Mouse (Mus musculus): ENCODE data around the gene Polm. TPM values are rescaled to one million over a fixed set of nuclear protein-coding genes. Genes with fewer than 3 reads are reported as not detected.

The Polm gene
- 9.2 and 9.9 TPM in 2 replicates for polyA plus RNA-seq (2015; fragmentation: Nextera tagmentation; extraction: Ambion mirVana)

DNA sequence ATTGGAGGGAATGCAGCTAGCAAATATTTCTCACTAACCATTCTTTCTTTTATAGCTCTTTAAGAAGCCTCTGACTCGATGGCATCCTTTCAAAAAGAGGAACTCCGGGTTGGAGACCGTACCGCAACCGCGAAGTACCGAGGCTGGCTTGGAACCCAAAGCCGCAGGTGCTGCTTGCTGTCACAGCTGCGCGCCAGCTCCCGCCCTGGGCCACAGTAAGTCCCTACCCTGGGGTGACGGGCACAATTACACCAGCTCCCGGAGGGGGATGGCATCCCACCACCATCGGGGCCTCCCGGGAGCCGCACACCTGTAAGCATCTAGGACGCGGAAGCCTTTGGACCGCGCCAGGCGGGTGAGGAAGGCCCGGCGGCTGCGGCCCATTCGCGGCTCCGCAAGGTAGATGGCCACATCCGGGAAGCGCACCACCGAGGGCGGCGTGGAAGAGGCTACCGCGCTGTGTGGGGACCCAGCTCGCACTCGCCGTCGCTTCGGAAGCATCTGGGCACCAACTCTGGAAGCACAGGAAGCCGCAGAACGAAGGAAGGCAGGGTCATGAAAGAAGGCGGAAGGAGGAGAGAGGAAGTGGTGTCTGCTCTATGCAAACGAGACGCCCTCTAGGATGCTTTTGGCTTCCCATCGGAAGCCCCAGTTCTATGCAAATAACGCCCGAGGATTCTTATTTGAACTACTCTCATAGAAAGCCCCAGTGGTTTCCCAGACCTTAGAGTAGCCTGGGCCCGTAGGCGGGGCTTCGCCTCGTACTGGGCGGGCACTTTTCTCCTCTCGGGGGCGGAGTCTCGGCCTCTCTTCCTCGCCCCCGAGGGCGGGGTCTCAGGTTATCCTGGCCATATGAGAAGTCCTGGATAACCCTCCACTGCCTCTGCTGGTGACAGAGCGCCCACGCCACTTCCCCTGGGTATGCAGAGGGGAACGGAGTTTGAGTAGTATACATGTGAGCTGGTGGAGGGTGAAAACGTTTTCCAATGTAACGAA lies at the start of gene Polm:
Gene Polm, minus strand, starts transcription at position 766 of the 996 bp plus-strand sequence.
- no peaks in the 10 kb centered on the region for H3K9me3 ChIP-seq (replicated peaks)
- peak within 1 kb of the TSS; percentile 88 for H3K9ac ChIP-seq
- H3K27me3 ChIP-seq = no peaks in the 10 kb centered on the region
- peaks cover 13% of the 10 kb centered on the region for H3K4me1 ChIP-seq
- H3K36me3 ChIP-seq = peaks cover 24% of the 10 kb centered on the region
- peak within 1 kb of the TSS; percentile 93 for H3K27ac ChIP-seq
- ATAC-seq (replicated peaks; ENCODE audit: low FRiP score) = peak; percentile 96
- H3K4me2 ChIP-seq = peak within 1 kb of the TSS; percentile 91
- WGBS = under 1% methylated on average over 63 of the region's 63 CpGs
- H3K4me3 ChIP-seq (replicated peaks) = peak within 1 kb of the TSS; percentile 76

DNA sequence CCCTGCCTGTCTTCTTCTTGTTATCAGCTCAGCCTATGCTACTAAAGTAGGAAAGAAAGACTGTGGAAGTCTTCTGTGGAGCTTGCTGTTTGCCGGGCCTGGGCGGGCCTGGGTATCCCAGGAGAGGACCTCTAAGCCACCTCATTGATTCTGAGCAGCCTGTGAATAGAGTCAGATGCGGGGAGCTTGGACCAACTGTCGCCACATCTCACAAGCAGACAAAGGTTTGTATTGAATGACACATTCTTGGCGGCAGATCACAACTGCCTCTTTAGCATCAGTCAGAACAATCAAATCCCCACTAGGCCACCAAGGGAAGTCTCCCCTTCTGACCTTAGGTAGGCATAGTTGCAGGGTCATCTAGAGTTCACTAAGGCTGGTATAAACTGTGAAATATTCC lies 49.4 kb upstream of the Polm start:
- Histone ChIP-seq H3K27ac (no peak overlapping the region), H3K27me3 (no peaks in the 10 kb centered on the region), H3K9me3 (replicated peaks) (no peaks in the 10 kb centered on the region), H3K4me1 (peaks cover 15% of the 10 kb centered on the region), H3K4me3 (replicated peaks) (no peak overlapping the region), H3K9ac (no peak overlapping the region), H3K4me2 (no peak overlapping the region), H3K36me3 (no peaks in the 10 kb centered on the region)
- no peak for ATAC-seq (replicated peaks; ENCODE audit: low FRiP score)
- WGBS = 71% methylated on average over 5 of the region's 5 CpGs

DNA sequence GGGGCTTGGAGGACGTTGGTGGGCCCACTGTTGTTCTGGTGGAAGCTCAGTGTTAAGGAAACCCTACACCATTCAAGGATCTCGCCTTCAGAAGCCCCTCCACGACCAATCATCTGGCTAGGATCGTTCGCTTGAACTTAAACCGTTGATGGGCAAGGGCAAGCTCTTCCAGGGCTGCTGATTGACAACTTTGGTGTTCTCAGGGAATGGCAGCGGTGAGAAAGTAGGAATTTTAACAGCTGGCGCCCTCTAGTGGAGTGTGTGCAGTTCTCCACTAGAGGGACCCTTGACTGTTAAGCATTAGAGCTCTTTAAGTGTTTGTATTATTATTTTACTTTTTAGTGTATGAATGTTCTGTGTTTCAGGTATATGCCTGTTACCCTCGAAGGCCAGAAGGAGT lies 48.4 kb upstream of the Polm start:
- Histone ChIP-seq H3K9ac (no peak overlapping the region), H3K27me3 (no peaks in the 10 kb centered on the region), H3K4me1 (peaks cover 5% of the 10 kb centered on the region), H3K36me3 (no peaks in the 10 kb centered on the region), H3K9me3 (replicated peaks) (no peaks in the 10 kb centered on the region), H3K27ac (no peak overlapping the region), H3K4me3 (replicated peaks) (no peak overlapping the region), H3K4me2 (no peak overlapping the region)
- 17% methylated on average over 9 of the region's 9 CpGs for WGBS
- no peak for ATAC-seq (replicated peaks; ENCODE audit: low FRiP score)

DNA sequence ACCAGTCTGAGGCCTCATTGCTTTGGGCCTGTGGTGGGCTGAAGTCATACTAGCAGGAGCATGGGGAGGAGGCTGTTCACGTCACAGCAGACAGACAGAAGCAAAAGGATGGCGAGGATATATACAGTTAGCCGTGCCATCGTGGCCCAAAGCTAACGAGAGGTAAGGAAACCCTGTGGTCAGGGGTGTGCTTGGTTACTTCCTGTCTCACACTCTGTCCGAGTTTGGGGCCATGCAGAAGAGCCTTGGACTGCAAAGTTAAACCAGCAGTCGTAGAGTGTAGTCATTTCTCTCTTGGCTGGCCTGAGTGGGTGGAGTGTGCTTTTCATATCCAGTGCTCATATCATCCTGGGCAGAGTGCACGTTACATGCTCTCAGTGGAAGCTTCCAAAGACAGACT lies 44.7 kb upstream of the Polm start:
- H3K27me3 ChIP-seq = no peaks in the 10 kb centered on the region
- no peaks in the 10 kb centered on the region for H3K9me3 ChIP-seq (replicated peaks)
- H3K36me3 ChIP-seq = no peaks in the 10 kb centered on the region
- WGBS = 62% methylated on average over 8 of the region's 8 CpGs
- peaks cover 6% of the 10 kb centered on the region for H3K4me1 ChIP-seq
- no peak for ATAC-seq (replicated peaks; ENCODE audit: low FRiP score)
- no peak overlapping the region for H3K9ac ChIP-seq
- H3K4me3 ChIP-seq (replicated peaks) = no peak overlapping the region
- H3K27ac ChIP-seq = no peak overlapping the region
- H3K4me2 ChIP-seq = no peak overlapping the region

DNA sequence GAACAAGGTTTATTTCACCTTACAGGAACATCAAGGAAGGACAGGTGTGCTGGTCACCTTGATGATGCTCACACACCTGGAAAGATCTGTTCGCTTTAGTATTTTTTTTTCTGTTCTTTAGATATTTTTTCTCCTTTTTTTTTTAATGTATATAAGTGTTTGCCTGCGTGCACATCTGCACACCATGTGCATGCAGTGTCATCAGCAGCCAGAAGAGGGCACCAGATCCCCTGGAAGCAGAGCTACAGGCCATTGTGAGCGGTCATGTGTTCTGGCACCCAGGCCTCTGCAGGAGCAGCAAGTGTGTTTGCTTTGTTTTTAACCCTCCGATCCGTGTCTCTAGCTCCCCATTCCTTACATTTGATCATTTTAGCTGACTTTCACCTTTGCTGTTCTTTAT lies 42.1 kb upstream of the Polm start:
- Histone ChIP-seq H3K4me3 (replicated peaks) (no peak overlapping the region), H3K4me1 (peaks cover 25% of the 10 kb centered on the region), H3K9me3 (replicated peaks) (no peaks in the 10 kb centered on the region), H3K36me3 (peaks cover 17% of the 10 kb centered on the region), H3K27ac (no peak overlapping the region), H3K27me3 (no peaks in the 10 kb centered on the region), H3K9ac (no peak overlapping the region), H3K4me2 (no peak overlapping the region)
- no peak for ATAC-seq (replicated peaks; ENCODE audit: low FRiP score)
- 67% methylated on average over 5 of the region's 5 CpGs for WGBS

DNA sequence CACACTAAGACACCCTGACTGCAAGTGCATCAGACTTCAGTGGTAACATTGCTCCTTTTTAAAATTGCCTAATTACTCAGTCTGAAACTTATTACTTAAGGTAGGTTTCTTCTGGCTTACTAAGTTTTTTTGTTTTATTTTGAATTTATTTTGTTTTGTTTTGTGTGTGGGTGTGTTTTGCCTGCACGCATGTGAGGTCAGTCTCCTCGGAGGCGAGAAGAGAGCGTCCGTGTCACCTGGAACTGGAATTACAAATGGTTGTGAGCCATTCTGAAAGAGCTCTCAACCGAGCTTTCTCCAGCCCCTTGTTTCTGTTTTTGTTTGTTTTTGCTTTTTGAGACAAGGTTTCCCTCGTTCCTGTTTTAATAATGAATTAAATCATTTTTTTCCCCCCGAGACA lies 40.8 kb upstream of the Polm start:
- Histone ChIP-seq H3K4me1 (peaks cover 25% of the 10 kb centered on the region), H3K4me3 (replicated peaks) (peak overlapping the region; percentile 83), H3K27ac (peak overlapping the region; percentile 86), H3K36me3 (peaks cover 30% of the 10 kb centered on the region), H3K9ac (peak overlapping the region; percentile 35), H3K4me2 (peak overlapping the region; percentile 82), H3K9me3 (replicated peaks) (no peaks in the 10 kb centered on the region), H3K27me3 (no peaks in the 10 kb centered on the region)
- no peak for ATAC-seq (replicated peaks; ENCODE audit: low FRiP score)
- 34% methylated on average over 8 of the region's 8 CpGs for WGBS

DNA sequence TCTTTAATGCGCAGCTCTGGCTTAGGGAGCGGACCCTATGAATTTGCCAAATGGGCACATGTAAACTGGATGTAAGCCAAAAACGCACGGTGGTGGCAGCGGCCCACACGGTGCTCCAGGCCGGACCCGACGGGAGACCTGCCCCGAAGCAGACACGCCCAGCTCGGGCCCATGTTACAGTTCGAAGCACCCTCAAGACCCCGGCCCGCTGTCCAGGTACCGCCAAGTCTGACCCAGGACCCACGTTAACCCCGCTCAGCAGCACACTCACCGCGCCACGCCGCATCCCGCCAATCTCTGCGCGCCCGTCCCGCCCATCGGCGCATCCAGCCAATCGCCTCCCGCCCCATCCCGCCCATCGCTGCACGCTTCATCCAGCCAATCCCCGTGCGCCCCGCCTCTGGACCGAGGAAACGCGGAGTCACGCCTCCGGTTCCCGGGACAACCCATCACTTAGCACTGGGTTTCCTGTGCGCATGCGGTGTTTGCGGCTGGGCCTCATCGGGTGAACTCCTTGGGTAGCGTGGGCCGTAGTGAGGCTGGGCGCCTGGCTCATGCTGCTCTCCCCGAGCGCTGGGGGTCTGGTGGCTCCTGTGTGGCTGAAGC lies 40.2 kb upstream of the Polm start, which contains the start of gene Pold2:
Gene Pold2, minus strand, starts transcription at position 372 of the 606 bp plus-strand sequence.
- H3K4me1 ChIP-seq = peaks cover 25% of the 10 kb centered on the region
- under 1% methylated on average over 45 of the region's 52 CpGs for WGBS
- peaks cover 36% of the 10 kb centered on the region for H3K36me3 ChIP-seq
- H3K4me3 ChIP-seq (replicated peaks) = peak within 1 kb of the TSS; percentile 83
- H3K27me3 ChIP-seq = no peaks in the 10 kb centered on the region
- H3K9ac ChIP-seq = peak within 1 kb of the TSS; percentile 71
- H3K4me2 ChIP-seq = peak within 1 kb of the TSS; percentile 82
- peak; percentile 99 for ATAC-seq (replicated peaks; ENCODE audit: low FRiP score)
- H3K27ac ChIP-seq = peak within 1 kb of the TSS; percentile 86
- H3K9me3 ChIP-seq (replicated peaks) = no peaks in the 10 kb centered on the region

DNA sequence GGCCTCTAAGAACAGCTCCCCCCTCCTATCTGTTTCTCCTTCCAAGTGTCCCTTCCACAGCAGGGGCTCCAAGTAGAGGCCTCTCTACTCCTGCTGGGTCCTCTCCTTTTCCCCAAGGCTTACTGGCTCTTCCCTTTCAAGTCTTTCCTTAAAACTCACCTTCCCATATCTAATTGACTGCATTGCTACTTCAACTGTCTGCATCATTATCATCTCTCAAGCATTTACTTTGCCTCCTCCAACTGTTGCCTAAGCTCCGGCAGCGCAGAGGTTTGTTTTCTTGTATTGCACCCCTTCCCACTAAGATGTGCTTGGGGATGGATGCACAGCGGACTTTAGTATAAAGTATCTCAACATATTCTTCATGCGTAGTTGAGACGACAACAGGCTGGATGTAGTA lies 39.6 kb upstream of the Polm start:
- H3K4me1 ChIP-seq = peaks cover 25% of the 10 kb centered on the region
- no peaks in the 10 kb centered on the region for H3K27me3 ChIP-seq
- peak overlapping the region; percentile 83 for H3K4me3 ChIP-seq (replicated peaks)
- peak overlapping the region; percentile 82 for H3K4me2 ChIP-seq
- ATAC-seq (replicated peaks; ENCODE audit: low FRiP score) = no peak
- H3K27ac ChIP-seq = peak overlapping the region; percentile 56
- no peaks in the 10 kb centered on the region for H3K9me3 ChIP-seq (replicated peaks)
- peak overlapping the region; percentile 71 for H3K9ac ChIP-seq
- H3K36me3 ChIP-seq = peaks cover 42% of the 10 kb centered on the region
- 2% methylated on average over 5 of the region's 5 CpGs for WGBS

DNA sequence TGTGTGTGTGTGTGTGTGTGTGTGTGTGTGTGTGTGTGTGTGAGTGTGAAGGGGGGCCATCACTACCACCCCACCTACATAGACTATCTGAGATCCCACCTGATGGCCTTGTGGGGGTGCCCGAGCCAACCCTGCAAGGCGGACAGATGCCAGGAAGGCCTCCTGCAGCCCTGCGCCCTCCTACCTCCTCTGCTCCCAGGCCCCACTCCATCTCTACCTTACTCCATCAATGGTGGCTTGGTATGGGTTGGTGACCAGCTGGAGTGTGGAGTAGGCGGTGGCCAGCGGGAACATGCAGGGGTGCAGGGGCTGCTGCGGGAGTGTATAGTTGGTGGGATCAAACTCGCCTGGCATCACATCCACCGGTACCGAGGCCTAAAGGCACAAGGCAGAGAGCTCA lies 35.4 kb upstream of the Polm start:
- no peak overlapping the region for H3K4me2 ChIP-seq
- whole genome bisulfite sequencing = 96% methylated on average over 9 of the region's 9 CpGs
- no peak overlapping the region for H3K4me3 ChIP-seq (replicated peaks)
- no peak for ATAC-seq (replicated peaks; ENCODE audit: low FRiP score)
- no peak overlapping the region for H3K9ac ChIP-seq
- H3K27ac ChIP-seq = no peak overlapping the region
- peaks cover 22% of the 10 kb centered on the region for H3K4me1 ChIP-seq
- no peaks in the 10 kb centered on the region for H3K27me3 ChIP-seq
- peaks cover 84% of the 10 kb centered on the region for H3K36me3 ChIP-seq
- no peaks in the 10 kb centered on the region for H3K9me3 ChIP-seq (replicated peaks)

DNA sequence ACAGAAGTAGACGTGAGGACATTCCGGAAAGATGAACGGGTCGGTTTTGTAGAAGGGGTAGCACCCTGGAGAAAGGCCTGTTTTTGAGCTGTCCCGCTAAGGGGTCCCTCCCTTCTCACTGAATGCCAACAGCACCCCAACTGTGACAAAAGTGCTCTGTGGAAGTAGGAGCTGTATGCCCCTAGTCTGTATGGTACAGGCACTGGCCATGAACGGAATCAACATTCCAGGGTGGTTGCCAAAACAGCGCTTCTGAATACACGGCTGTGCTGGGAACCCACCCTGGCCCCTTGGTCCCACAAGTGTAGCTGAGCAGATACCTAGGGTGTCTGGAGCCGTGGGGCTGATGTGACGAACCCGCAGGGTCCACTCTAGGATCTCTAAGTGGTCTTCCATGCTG lies 34.9 kb upstream of the Polm start:
- H3K9ac ChIP-seq = no peak overlapping the region
- no peaks in the 10 kb centered on the region for H3K9me3 ChIP-seq (replicated peaks)
- WGBS = 93% methylated on average over 11 of the region's 11 CpGs
- no peak overlapping the region for H3K27ac ChIP-seq
- no peak for ATAC-seq (replicated peaks; ENCODE audit: low FRiP score)
- H3K36me3 ChIP-seq = peaks cover 89% of the 10 kb centered on the region
- H3K4me1 ChIP-seq = peaks cover 26% of the 10 kb centered on the region
- H3K4me3 ChIP-seq (replicated peaks) = no peak overlapping the region
- H3K27me3 ChIP-seq = no peaks in the 10 kb centered on the region
- no peak overlapping the region for H3K4me2 ChIP-seq

DNA sequence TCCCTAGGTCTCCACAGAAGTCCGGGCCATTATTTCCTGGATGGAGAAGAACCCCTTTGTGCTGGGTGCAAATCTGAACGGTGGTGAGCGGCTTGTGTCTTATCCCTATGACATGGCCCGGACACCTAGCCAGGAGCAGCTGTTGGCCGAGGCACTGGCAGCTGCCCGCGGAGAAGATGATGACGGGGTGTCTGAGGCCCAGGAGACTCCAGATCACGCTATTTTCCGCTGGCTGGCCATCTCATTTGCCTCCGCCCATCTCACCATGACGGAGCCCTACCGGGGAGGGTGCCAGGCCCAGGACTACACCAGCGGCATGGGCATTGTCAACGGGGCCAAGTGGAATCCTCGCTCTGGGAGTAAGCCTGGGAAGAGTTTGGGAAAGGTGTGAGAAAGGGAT lies 32.3 kb upstream of the Polm start:
- H3K9ac ChIP-seq = no peak overlapping the region
- whole genome bisulfite sequencing = 89% methylated on average over 16 of the region's 16 CpGs
- peaks cover 83% of the 10 kb centered on the region for H3K36me3 ChIP-seq
- no peak overlapping the region for H3K4me3 ChIP-seq (replicated peaks)
- H3K4me2 ChIP-seq = no peak overlapping the region
- no peaks in the 10 kb centered on the region for H3K27me3 ChIP-seq
- peaks cover 22% of the 10 kb centered on the region for H3K4me1 ChIP-seq
- H3K9me3 ChIP-seq (replicated peaks) = no peaks in the 10 kb centered on the region
- H3K27ac ChIP-seq = no peak overlapping the region
- no peak for ATAC-seq (replicated peaks; ENCODE audit: low FRiP score)

DNA sequence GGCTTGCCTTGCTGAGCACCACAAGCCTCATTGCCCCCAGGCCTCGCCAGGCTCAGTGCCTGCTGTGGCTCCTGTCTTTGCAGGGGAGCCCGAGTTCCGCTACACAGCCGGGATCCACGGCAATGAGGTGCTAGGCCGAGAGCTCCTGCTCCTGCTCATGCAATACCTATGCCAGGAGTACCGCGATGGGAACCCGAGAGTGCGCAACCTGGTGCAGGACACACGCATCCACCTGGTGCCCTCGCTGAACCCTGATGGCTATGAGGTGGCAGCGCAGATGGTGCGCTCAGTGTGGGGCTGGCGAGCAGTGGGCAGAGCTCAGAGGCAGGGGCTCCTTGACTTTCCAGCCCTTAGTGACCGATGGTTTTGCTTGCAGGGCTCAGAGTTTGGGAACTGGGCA lies 31.5 kb upstream of the Polm start:
- no peak overlapping the region for H3K4me2 ChIP-seq
- H3K4me3 ChIP-seq (replicated peaks) = no peak overlapping the region
- ATAC-seq (replicated peaks; ENCODE audit: low FRiP score) = no peak
- peaks cover 80% of the 10 kb centered on the region for H3K36me3 ChIP-seq
- H3K27me3 ChIP-seq = no peaks in the 10 kb centered on the region
- WGBS = 93% methylated on average over 16 of the region's 16 CpGs
- no peaks in the 10 kb centered on the region for H3K9me3 ChIP-seq (replicated peaks)
- H3K9ac ChIP-seq = no peak overlapping the region
- peaks cover 22% of the 10 kb centered on the region for H3K4me1 ChIP-seq
- no peak overlapping the region for H3K27ac ChIP-seq

Data from kidney, embryonic 15.5 days (tissue).